Mouse (Mus musculus) spleen, postnatal 10 days (tissue): ENCODE results near the gene Depp1.
"Not testable (repeated sequence)": the region's sequence is repeated elsewhere in the genome, so short reads cannot be mapped to it uniquely, and the experiment has no call there.

Experiments used
- DNase-seq, 2 experiments: peaks; one replicate each; pipeline ENCODE4 v3.0.0; 2021 to 2022; ENCODE audit warnings: low spot score in 2 of 2

The Depp1 gene

DNA sequence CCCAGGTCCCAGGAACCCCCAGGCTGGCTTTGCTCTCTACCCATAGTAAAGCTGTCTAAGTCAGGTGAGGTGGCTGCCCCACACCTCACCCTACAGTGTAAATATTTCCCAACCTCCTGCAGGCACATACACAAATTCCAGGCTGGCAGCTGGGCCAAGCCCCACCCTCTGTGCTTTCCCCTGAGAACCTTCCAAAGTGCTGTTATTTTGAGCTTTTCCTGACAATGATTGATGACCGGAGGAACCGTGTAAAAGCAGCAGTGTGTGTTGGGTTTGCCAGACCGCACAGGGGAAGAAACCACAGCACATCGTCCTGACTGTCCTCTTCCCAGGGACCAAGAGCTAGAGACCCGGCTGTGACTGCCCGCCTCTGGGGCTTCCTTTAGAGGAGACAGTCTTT lies at the start of gene Depp1:
Gene Depp1 (plus strand): TSS at position 204 of the 400 bp plus-strand sequence.
- no peak for DNase-seq

DNA sequence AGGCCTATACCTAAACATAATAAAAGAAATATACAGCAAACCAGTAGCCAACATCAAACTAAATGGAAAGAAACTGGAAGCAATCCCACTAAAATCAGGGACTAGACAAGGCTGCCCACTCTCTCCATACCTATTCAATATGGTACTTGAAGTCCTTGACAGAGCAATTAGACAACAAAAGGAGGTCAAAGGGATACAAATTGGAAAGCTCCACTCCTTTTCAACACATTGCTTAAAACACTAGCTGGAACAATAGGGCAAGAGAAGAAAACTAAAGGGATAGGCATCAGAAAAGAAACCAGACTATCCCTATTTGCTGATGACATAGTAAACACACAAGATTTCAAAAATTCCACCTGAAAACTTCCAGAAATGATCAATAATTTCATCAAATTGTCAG lies 49.4 kb upstream of the Depp1 start:
- DNase-seq = not testable (repeated sequence)

DNA sequence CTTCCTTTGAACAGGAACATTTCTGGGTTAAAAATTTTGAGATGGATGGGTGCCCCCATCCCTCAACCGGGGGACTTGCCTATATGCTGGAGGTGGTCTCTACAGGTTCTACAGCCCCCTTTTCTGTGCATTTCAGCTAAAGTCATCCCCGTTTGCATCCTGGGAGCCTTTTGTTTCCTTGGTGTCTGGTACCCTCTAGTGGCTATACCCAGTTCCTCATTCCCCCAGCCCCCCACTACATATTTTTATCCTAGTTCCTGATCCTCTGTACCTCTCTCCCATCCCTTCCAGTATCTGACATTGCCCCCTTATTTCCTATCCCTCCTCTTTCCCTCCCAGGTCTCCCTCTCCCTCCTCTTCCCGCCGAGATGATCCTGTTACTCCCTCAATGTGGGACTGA lies 43.2 kb upstream of the Depp1 start:
- DNase-seq = no peak

DNA sequence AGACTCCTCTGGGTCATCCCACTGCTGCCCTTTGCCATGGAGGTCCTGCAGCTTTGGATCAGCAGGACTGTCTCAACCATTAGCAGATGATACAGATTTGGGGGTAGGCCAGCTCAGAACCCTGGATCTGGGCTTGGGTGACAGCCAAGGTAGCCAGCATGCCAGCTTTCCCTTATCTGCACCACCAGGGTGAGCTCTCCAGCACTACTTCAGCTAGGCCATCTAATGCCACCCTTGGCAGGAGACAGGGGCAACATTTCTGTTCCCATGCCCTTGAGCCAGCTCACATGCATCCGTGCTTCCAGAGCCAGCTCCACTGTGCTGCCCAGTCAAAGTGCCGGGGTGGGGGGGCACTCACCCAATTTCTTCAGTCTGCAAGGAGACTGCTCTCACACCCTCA lies 34.7 kb upstream of the Depp1 start:
- no peak for DNase-seq

DNA sequence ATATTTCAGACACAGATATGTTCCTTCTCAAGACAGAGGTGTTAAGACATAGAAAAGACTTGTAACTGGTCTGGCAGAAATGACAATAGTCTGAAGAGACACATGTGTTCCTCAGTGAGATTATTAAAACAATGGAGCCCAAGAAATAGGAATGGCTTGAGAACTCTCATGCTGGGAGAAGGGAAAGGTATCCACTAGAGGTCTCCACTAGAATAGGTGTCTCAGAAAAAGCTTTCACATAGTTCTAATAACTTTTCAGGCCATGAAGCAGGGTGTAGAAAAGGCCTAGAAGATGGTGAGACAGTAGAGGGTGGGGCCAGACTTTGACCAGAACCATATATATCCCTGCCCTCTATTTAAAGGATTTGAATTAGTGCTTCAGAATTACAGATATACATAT lies 32.3 kb upstream of the Depp1 start:
- DNase-seq = no peak

GRCm38 (mm10) chr6:116621318-116622023 lies 28.9 kb upstream of the Depp1 start:
- DNase-seq = no peak

DNA sequence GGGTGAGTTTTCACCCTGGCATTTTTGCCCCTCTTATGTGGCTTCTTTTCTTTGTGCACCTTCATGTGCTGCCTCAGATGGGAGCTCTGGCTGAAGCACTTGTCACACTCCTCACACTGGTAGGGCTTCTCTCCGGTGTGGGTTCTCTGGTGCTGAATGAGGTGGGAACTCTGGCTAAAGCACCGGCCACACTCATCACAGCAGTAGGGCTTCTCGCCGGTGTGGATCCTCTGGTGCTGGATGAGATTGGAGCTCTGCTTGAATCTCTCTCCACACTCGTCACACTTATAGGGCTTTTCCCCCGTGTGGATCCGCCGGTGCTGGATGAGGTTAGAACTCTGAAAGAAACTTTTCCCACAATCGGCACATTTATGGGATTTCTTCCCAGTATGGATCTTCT lies 24.0 kb upstream of the Depp1 start:
- not testable (repeated sequence) for DNase-seq

GRCm38 (mm10) chr6:116628095-116628494 lies 22.3 kb upstream of the Depp1 start:
- no peak for DNase-seq

- peak; percentile 53 to 64 for DNase-seq
These were observed 21.8 kb upstream of the Depp1 start, which contains the start of gene Zfp422 for GRCm38 (mm10) chr6:116628539-116629171. Gene Zfp422 (minus strand): TSS chr6:116628999.

GRCm38 (mm10) chr6:116629766-116630165 lies 20.6 kb upstream of the Depp1 start:
- DNase-seq = no peak

DNA sequence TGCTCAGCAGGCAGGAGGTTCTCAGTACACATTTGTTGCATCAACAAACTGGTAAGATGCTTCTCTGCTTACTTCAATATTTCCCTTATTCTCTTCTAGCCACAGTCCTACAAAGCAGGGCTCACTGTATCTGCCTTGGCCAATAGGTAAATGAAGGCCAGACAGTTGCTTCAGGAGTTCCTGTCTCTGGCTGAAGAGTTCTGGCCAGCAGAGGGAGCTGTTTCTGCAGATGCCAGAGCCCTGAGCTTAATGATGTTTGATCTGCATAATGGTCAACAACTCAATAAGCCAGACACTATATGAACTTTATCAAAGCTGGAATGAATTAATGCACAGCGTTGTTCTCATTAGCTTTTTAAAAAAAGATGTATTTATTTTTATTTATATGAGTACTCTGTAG lies 18.3 kb upstream of the Depp1 start:
- DNase-seq = peak; percentile 61 to 85

DNA sequence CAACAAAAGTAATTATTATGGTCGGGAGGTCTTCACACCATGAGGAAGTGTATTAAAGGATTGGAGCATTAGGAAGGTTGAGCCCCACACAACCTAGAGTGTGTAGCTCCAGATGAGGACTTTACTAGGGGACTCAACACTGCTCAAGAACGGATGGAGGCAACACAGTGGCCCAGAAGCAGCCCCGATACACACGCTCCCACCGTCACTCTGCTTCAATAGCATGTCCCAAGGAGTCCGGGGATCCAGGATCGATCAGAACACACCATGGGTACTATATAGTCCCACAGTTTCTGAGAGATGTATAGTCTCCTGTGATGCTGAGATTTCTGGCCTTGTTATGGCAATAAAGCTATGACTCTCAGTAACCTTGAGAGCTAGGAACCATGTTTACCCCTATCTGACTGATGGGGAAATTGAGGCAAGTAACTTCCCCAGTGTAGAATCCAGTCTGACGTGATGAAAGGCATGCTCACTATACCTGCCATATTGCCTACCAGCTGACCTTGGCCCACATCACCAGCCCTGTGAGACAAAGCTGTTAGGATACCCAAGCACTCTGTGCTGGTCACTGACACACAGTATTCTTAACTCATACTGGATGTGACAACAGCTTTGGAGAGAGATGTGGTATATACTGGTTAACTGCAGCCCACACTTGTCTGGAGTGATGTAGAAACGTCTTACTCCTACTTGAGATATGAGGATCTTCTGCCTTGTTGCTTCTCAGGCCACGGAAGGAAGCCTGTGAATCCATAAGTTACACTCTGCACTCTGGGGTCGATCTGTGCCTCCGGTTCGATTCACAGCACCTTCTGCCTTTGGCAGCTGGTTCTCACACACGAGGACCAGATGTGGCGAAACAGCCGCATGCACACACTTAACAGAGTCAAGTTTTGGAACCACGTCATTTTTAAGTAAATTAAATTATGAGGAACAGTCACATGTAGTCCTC lies 16.4 kb upstream of the Depp1 start:
- DNase-seq = no peak

DNA sequence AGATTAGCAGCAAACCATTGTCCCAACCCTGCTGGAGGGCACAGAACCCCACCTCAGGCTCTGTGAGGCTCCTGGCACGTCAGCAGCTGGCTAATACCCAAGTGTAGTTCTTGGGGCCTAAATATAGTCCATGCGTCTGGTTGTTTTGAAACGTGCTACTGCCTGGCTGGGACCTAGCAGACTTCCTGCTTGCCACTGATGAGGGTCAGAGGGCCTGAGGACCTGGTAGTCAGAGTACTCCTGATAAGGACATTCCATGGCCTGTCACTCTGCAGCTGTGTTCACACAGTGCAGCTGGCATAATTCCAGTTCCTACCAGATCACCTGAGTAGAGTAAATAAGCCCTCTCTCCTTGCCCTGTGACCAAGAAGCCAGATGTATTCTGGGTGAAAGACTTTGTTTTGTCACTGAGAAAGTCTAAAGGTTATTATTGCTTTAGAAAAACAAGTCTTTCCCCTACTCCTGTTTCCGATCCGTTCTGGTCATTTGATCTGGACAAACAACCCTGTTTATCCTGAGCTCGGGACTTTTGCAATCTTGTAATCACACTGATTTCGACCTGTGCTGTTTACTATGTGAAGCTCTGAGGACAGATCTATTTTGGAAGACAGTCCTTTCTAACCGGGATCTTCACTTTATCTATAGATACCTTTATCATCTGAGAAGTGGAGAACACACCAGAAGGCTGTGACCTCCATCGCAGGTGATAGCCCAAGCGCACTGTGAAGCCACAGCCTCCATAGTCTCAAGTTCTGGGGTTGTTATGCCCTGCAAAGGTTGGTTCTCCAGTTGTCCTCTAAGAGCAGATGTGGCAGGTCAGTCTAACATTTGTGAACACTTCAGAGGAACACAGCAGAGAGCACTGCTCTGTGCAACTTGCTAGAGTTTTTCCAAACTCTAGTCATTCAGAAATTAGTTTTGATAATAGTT lies 14.9 kb upstream of the Depp1 start:
- no peak for DNase-seq

GRCm38 (mm10) chr6:116636581-116637235 lies 13.7 kb upstream of the Depp1 start:
- DNase-seq = no peak

DNA sequence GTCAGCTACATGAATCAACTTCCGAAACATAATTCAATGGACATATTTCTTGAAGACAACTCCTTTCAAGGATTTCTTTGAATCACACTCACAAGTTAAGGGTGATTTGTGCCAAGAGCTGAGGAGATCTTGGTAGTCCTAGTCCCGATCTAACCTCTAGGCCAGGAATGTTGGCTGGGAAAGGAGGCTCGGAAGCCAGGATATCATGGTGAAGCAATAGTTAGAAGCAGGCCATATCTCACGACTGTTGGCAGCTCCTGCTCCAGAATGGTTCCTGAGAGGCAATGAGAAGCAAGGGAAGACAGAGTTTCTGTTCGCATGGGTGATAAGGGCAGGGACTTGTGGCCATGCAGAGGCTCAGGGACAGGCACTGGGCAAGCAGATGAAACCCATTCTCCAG lies 12.9 kb upstream of the Depp1 start:
- DNase-seq = no peak

DNA sequence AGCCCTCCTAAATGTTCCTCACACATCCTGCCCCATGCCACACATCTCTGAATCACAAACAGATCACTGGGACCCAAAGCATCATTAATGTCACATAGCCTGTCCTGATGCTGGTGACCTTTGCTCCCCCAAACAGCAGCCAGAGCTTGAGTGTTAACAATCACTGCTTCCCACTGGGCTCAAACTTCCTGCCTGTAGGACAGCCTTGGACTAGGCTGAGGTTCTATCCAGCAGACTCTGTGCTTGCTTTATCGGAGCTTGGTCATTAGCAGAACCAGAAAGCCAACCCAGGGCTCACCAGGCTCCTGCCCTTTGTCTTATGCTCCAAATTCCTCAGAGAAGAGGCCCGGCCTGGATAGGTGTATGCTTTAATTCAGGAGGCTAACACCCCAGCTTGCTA lies 11.5 kb upstream of the Depp1 start:
- no peak for DNase-seq

DNA sequence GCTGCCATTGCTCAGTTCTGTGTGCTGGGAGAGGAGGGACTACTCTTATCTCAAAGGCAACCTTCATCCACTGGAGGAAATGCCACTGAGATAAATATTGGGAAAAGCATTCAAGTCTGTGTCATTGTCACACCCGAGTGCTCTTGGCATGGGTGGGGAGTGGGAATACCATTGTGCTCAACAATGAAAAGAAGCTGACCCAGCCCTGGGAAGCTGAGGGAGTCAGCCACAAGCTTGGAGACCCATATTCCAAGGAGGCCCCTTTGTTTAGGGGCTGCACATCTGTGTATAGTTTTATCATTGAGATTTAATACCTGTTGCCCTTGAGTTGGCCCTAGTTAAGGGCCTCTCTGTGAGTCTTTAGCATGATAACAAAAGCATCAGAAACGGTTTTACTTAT lies 10.7 kb upstream of the Depp1 start:
- no peak for DNase-seq

- DNase-seq = no peak
These were observed 7.5 kb upstream of the Depp1 start for GRCm38 (mm10) chr6:116642942-116643341.

DNA sequence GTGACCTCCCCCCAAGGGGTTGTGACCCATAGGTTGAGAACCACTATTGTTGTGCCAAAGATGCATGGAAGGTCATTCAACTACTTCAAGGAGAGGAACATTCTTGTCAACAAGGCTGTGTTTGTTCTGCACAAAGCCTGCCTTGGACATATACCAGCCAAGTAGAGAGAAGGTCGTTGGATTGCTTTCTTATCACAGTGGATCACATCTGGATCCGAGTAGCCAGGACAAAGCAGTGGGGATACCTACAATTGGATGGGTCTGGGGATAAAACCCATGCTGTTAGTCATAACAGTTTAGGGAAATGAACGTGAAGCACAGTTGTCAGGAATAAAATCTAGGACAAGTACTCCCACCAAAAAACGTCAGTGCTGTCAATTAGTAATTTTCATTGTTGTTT lies 6.5 kb upstream of the Depp1 start:
- DNase-seq = no peak

GRCm38 (mm10) chr6:116644335-116644734 lies 6.1 kb upstream of the Depp1 start:
- no peak for DNase-seq

DNA sequence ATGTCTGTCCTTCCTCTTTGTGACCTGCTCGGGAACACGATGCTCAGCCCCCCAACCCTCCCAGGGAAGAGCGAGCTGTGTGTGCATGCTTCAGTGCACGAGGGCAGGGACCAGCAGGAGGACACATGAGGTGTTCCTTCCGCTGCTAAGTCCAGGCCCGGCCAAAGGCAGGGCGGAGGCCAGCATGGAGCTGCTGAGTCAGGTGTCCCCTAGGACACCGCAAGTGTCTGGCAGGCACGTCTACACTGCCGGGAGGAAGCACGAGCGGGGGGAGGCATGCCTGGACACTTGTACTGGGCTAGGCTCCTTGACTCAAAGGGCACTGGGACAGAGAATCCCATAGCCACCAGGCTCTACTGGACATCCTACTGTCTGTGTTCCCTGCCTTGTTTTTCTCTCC lies 2.6 kb upstream of the Depp1 start:
- DNase-seq = no peak
